22 mouse cellular contexts compared by ENCODE assay signal in the genomic region with DNA sequence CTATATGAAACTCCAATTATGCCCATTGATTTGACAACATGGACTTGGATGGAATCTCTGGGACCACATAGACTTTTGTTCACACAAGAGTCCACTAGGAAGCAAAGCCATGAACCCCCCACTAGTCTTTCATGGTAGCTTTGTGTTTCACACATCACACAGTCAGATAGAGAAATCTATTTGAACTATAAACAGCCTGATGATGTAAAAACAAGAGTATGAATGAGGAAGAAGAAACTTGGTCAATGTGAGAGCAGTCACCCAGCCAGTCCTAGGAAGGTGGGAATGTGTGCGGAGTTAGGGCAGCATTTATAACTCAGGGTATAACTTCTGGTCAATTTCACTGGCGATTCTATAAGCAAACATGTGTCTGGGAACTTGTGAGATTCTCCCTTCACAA.
DNase-seq lines count a peak whose midpoint lies in the region; ATAC-seq and TF ChIP-seq lines count a peak whose summit lies in the region.
"Had no signal": no experiment of that assay in that cellular context is flagged by ENCODE, and none has a peak within 500 bp of the region (broad histone marks: within the 10 kb centered on the region; RNA-seq: fewer than 3 reads in every experiment).

No protein-coding gene starts in this region.

- H3K9me3 ChIP-seq in hindbrain, embryonic 10.5 days, result no peaks in the 10 kb centered on the region
- H3K9me3 ChIP-seq in hindbrain, embryonic 14.5 days (ENCODE audit: control insufficient read depth, low read length), result no peaks in the 10 kb centered on the region
- no peaks in the 10 kb centered on the region for H3K9me3 ChIP-seq in CH12.LX (replicated peaks; ENCODE audit: low read length)
- H3K9me3 ChIP-seq: G1E had no signal

- no peak for TF ChIP-seq CTCF in CH12.LX (conservative IDR thresholded peaks at IDR 0.05 in 1 of 2, IDR thresholded peaks at IDR 0.05 in 1 of 2; ENCODE audit: low read depth in 2 of 2, low read length in 2 of 2)

- TF ChIP-seq EP300 in CH12.LX (IDR thresholded peaks at IDR 0.05; ENCODE audit: low read length), result peak; percentile 99

- TF ChIP-seq POLR2A in CH12.LX (IDR thresholded peaks at IDR 0.05; ENCODE audit: low read depth, low read length), result no peak

- H3K27ac ChIP-seq in hindbrain, embryonic 10.5 days, result 0 out of 2 replicates have a peak overlapping the region, but pooled peaks have one; percentile 4
- H3K27ac ChIP-seq in hindbrain, embryonic 14.5 days, result no peak overlapping the region
- no peak overlapping the region for H3K27ac ChIP-seq in CH12.LX (ENCODE audit: insufficient read depth, low read depth)

- peaks cover 16% of the 10 kb centered on the region for H3K27me3 ChIP-seq in hindbrain, embryonic 10.5 days (ENCODE audit: insufficient read depth, poor library complexity, severe bottlenecking)
- H3K27me3 ChIP-seq in hindbrain, embryonic 14.5 days (ENCODE audit: control insufficient read depth, insufficient read depth, low read length), result no peaks in the 10 kb centered on the region
- H3K27me3 ChIP-seq in CH12.LX (replicated peaks), result no peaks in the 10 kb centered on the region
- H3K27me3 ChIP-seq: Patski had no signal

- peaks cover 52% of the 10 kb centered on the region for H3K4me1 ChIP-seq in hindbrain, embryonic 10.5 days (replicated peaks)
- H3K4me1 ChIP-seq in hindbrain, embryonic 14.5 days (replicated peaks; ENCODE audit: control insufficient read depth, insufficient read depth, low read length), result no peaks in the 10 kb centered on the region
- peaks cover 23 to 29% of the 10 kb centered on the region in 2 experiments; a peak in 3 of 4 replicates for H3K4me1 ChIP-seq in CH12.LX (ENCODE audit: control insufficient read depth in 1 of 2, insufficient read depth in 2 of 2)

- H3K4me2 ChIP-seq in hindbrain, embryonic 14.5 days (replicated peaks), result no peak overlapping the region
- peak overlapping the region; percentile 16 for H3K4me2 ChIP-seq in CH12.LX (ENCODE audit: insufficient read depth, low read depth, poor library complexity, severe bottlenecking)

- ATAC-seq in hindbrain, embryonic 14.5 days (ENCODE audit: low FRiP score), result no peak
- ATAC-seq: activated CD4-positive, CD25-positive, alpha-beta regulatory T cell, adult 4 months; CD4-positive, CD25-positive, alpha-beta regulatory T cell, adult 4 months; Patski had no signal

- H3K4me3 ChIP-seq in hindbrain, embryonic 10.5 days, result no peak overlapping the region
- no peak overlapping the region for H3K4me3 ChIP-seq in hindbrain, embryonic 14.5 days (replicated peaks; ENCODE audit: low read length)
- H3K4me3 ChIP-seq in CH12.LX (replicated peaks in 1 of 3; ENCODE audit: low read depth in 2 of 3, low read length in 2 of 3, poor library complexity in 1 of 3), result no peak overlapping the region

- no peak; the same call in none of the 2 replicates for TF ChIP-seq RAD21 in CH12.LX (IDR thresholded peaks at IDR 0.05; ENCODE audit: low read depth, low read length)

- no peaks in the 10 kb centered on the region for H3K36me3 ChIP-seq in hindbrain, embryonic 10.5 days
- no peaks in the 10 kb centered on the region for H3K36me3 ChIP-seq in hindbrain, embryonic 14.5 days (replicated peaks; ENCODE audit: control insufficient read depth, insufficient read depth)
- H3K36me3 ChIP-seq in CH12.LX (replicated peaks in 1 of 2; ENCODE audit: control insufficient read depth in 1 of 2, insufficient read depth in 1 of 2, low read length in 1 of 2), result no peaks in the 10 kb centered on the region
- H3K36me3 ChIP-seq: G1E had no signal

- in situ Hi-C loops in CH12.LX (cut with MboI; ENCODE audit: low pct_ligation_motif_present, low pct_unique_long_range_greater_than_20kb, low sequenced_read_pairs), result no loop called here

- DNase-seq in hindbrain, embryonic 10.5 days (ENCODE audit: low spot score), result no peak
- no peak for DNase-seq in hindbrain, embryonic 14.5 days (ENCODE audit: low spot score)
- peak; percentile 71 for DNase-seq in A20 (ENCODE audit: low read depth, low spot score)
- DNase-seq in CH12.LX (ENCODE audit: extremely low read depth), result peak; percentile 62
- no peak for DNase-seq in gastrocnemius, postnatal 10 days
- no peak for DNase-seq in retina, embryonic 14.5 days (ENCODE audit: low spot score)
- DNase-seq: adrenal gland, adult 2 months; adrenal gland, adult 8-10 months; adrenal gland, postnatal 10 days; adrenal gland, postnatal 14 days; adrenal gland, postnatal 25 days; adrenal gland, postnatal 36 days; B cell, adult 2 months; cerebellum, adult 11 months; cerebellum, adult 11-12 months; cerebellum, adult 18-20 months; cerebellum, adult 2 months; cerebellum, adult 8-10 months had no signal

- WGBS in hindbrain, embryonic 10.5 days, result 92% methylated on average over 2 of the region's 2 CpGs
- WGBS in hindbrain, embryonic 14.5 days, result 90% methylated on average over 2 of the region's 2 CpGs

- H3K9ac ChIP-seq in hindbrain, embryonic 14.5 days, result no peak overlapping the region
- no peak overlapping the region for H3K9ac ChIP-seq in CH12.LX (ENCODE audit: insufficient read depth, low read depth)

- no peaks in the 10 kb centered on the region for H3K79me2 ChIP-seq in CH12.LX (replicated peaks; ENCODE audit: control insufficient read depth, extremely low read depth, insufficient read depth, poor library complexity, severe bottlenecking)

- dilution Hi-C loops in CH12.LX (cut with MboI; ENCODE audit: extremely low pct_ligation_motif_present, extremely low pct_unique_long_range_greater_than_20kb, low sequenced_read_pairs), result no loop called here

TF ChIP-seq in CH12.LX, 34 proteins besides CTCF, POLR2A, EP300 and RAD21:
- TF ChIP-seq UBTF (IDR thresholded peaks at IDR 0.05; ENCODE audit: low read depth, low read length) (no peak), MAZ (IDR thresholded peaks at IDR 0.05; ENCODE audit: low read depth, low read length) (no peak), ZC3H11A (IDR thresholded peaks at IDR 0.05; ENCODE audit: low read depth, low read length) (no peak), HCFC1 (IDR thresholded peaks at IDR 0.05; ENCODE audit: low read depth, low read length) (no peak), E2F4 (IDR thresholded peaks at IDR 0.05; ENCODE audit: insufficient replicate concordance, low read depth, low read length) (no peak), PAX5 (IDR thresholded peaks at IDR 0.05; ENCODE audit: low read length) (no peak), MEF2A (IDR thresholded peaks at IDR 0.05; ENCODE audit: borderline replicate concordance, low read depth, low read length) (peak; percentile 99), JUND (conservative IDR thresholded peaks at IDR 0.05; ENCODE audit: low read depth, low read length) (peak; percentile 96), CHD1 (IDR thresholded peaks at IDR 0.05; ENCODE audit: low read depth, low read length) (no peak), MXI1 (IDR thresholded peaks at IDR 0.05; ENCODE audit: low read depth, low read length) (no peak), KAT2A (IDR thresholded peaks at IDR 0.05; ENCODE audit: insufficient replicate concordance, low read length) (no peak), TBP (conservative IDR thresholded peaks at IDR 0.05; ENCODE audit: low read depth, low read length) (no peak), SIN3A (IDR thresholded peaks at IDR 0.05; ENCODE audit: low read length) (no peak), BHLHE40 (IDR thresholded peaks at IDR 0.05; ENCODE audit: low read depth, low read length) (peak; percentile 68), TCF12 (IDR thresholded peaks at IDR 0.05; ENCODE audit: low read depth, low read length) (peak; percentile 44; the same call in 1 of the 2 replicates), ETS1 (conservative IDR thresholded peaks at IDR 0.05; ENCODE audit: low read depth, low read length) (peak; percentile 71), MAX (IDR thresholded peaks at IDR 0.05; ENCODE audit: low read length) (peak; percentile 41; the same call in 1 of the 2 replicates), GABPA (IDR thresholded peaks at IDR 0.05; ENCODE audit: insufficient replicate concordance, low read depth, low read length) (no peak), ZNF384 (IDR thresholded peaks at IDR 0.05; ENCODE audit: low read depth, low read length) (no peak), USF2 (conservative IDR thresholded peaks at IDR 0.05; ENCODE audit: low read depth, low read length) (no peak), IRF4 (IDR thresholded peaks at IDR 0.05; ENCODE audit: low read depth, low read length) (peak; percentile 99), ELF1 (IDR thresholded peaks at IDR 0.05; ENCODE audit: low read depth, low read length) (peak; percentile 25; the same call in 1 of the 2 replicates), MAFK (IDR thresholded peaks at IDR 0.05; ENCODE audit: insufficient replicate concordance, low read length) (peak; percentile 33; the same call in 1 of the 2 replicates), NELFE (IDR thresholded peaks at IDR 0.05; ENCODE audit: low read depth, low read length) (no peak), JUN (IDR thresholded peaks at IDR 0.05; ENCODE audit: insufficient read depth, low read depth, low read length) (peak; percentile 97), CHD2 (IDR thresholded peaks at IDR 0.05; ENCODE audit: low read length) (peak; percentile 72), RCOR1 (conservative IDR thresholded peaks at IDR 0.05; ENCODE audit: low read depth, low read length) (peak; percentile 90; the same call in 1 of the 2 replicates), ZKSCAN1 (IDR thresholded peaks at IDR 0.05; ENCODE audit: borderline replicate concordance, low read depth, low read length) (no peak), MYC (IDR thresholded peaks at IDR 0.05; ENCODE audit: low read depth, low read length) (no peak)

Comparison
In these comparisons a context has a peak if more than half of its experiments do, and no peak if none do; other contexts are left out.
1. DNase-seq: peak in A20 (single experiment) and CH12.LX (single experiment); none in hindbrain, embryonic 10.5 days (single experiment), hindbrain, embryonic 14.5 days (single experiment), gastrocnemius, postnatal 10 days (single experiment) and retina, embryonic 14.5 days (single experiment).